8 mouse cellular contexts compared by ENCODE assay signal in the genomic region with DNA sequence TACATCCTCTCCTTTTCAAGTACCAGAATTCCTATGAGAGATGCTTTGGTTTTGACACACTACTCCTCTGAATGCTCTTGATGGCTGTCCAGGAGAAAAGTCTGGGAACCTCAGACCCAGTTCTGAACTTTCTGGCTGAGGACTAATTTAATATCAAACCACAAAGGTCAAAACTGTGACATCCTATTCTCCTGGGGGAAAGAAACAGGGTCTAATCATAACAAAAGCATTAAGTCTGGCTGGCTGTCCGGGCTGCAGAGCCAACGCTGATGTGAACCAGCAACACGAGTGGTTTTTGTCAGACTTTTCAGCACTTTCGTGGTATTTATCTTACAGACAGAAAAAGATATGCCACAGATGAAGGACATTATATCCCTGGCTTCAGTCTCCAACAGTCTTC.
A peak's percentile ranks its signal among the peaks of the same experiment; 100 is the strongest.
DNase-seq lines count a peak whose midpoint lies in the region; ATAC-seq and TF ChIP-seq lines count a peak whose summit lies in the region.

No protein-coding gene starts in this region.

- no peaks in the 10 kb centered on the region for H3K9me3 ChIP-seq in kidney, postnatal 0 days (replicated peaks; ENCODE audit: low read length)
- no peaks in the 10 kb centered on the region for H3K9me3 ChIP-seq in kidney, embryonic 16.5 days (ENCODE audit: low read length)
- no peaks in the 10 kb centered on the region for H3K9me3 ChIP-seq in hindbrain, embryonic 16.5 days (ENCODE audit: control insufficient read depth, low read length)
- H3K9me3 ChIP-seq in stomach, embryonic 15.5 days: no peaks in the 10 kb centered on the region
- no peaks in the 10 kb centered on the region for H3K9me3 ChIP-seq in intestine, embryonic 15.5 days

- peaks cover 4% of the 10 kb centered on the region; the same call in 1 of the 2 replicates for H3K4me1 ChIP-seq in kidney, postnatal 0 days (replicated peaks; ENCODE audit: insufficient read depth, low read length)
- peaks cover 5% of the 10 kb centered on the region for H3K4me1 ChIP-seq in kidney, embryonic 16.5 days (ENCODE audit: insufficient read depth, low read length)
- H3K4me1 ChIP-seq in hindbrain, embryonic 16.5 days (ENCODE audit: control insufficient read depth, insufficient read depth, low read depth, low read length): peaks cover 35% of the 10 kb centered on the region
- 0 out of 2 replicates have a peak, but pooled peaks cover 6% of the 10 kb centered on the region for H3K4me1 ChIP-seq in stomach, embryonic 15.5 days
- H3K4me1 ChIP-seq in intestine, embryonic 15.5 days (replicated peaks): no peaks in the 10 kb centered on the region; the same call in 1 of the 2 replicates

- H3K9ac ChIP-seq in kidney, postnatal 0 days (ENCODE audit: low read depth, low read length): no peak overlapping the region
- no peak overlapping the region for H3K9ac ChIP-seq in kidney, embryonic 16.5 days (replicated peaks; ENCODE audit: low read length)
- no peak overlapping the region for H3K9ac ChIP-seq in hindbrain, embryonic 16.5 days (ENCODE audit: low read depth, low read length)
- H3K9ac ChIP-seq in stomach, embryonic 15.5 days: no peak overlapping the region
- H3K9ac ChIP-seq in intestine, embryonic 15.5 days: no peak overlapping the region

- ATAC-seq in kidney, postnatal 0 days (replicated peaks; ENCODE audit: low FRiP score, low read depth): no peak
- no peak for ATAC-seq in kidney, embryonic 16.5 days (ENCODE audit: low FRiP score, low TSS enrichment)
- ATAC-seq in hindbrain, embryonic 16.5 days: no peak
- ATAC-seq in stomach, embryonic 15.5 days (ENCODE audit: insufficient read depth, low FRiP score, low read depth): no peak
- no peak for ATAC-seq in intestine, embryonic 15.5 days

- TF ChIP-seq CTCF in kidney, postnatal 0 days (IDR thresholded peaks at IDR 0.05; ENCODE audit: low read depth): no peak

- H3K4me3 ChIP-seq in kidney, postnatal 0 days (replicated peaks; ENCODE audit: low read depth, low read length): no peak overlapping the region
- no peak overlapping the region for H3K4me3 ChIP-seq in kidney, embryonic 16.5 days (ENCODE audit: low read length)
- H3K4me3 ChIP-seq in hindbrain, embryonic 16.5 days (ENCODE audit: low read length): no peak overlapping the region
- H3K4me3 ChIP-seq in stomach, embryonic 15.5 days (replicated peaks): no peak overlapping the region
- no peak overlapping the region for H3K4me3 ChIP-seq in intestine, embryonic 15.5 days (replicated peaks)

- DNase-seq in kidney, postnatal 0 days (ENCODE audit: low spot score): peak; percentile 17
- peak; percentile 49 for DNase-seq in gastrocnemius, postnatal 25 days
- DNase-seq in thymus, postnatal 36 days: no peak
- no peak for DNase-seq in layer of hippocampus, adult 9-11 months

- 0 out of 2 replicates have a peak overlapping the region, but pooled peaks have one; percentile 1 for H3K27ac ChIP-seq in kidney, postnatal 0 days
- no peak overlapping the region for H3K27ac ChIP-seq in kidney, embryonic 16.5 days (ENCODE audit: low read length)
- H3K27ac ChIP-seq in hindbrain, embryonic 16.5 days (ENCODE audit: low read depth, low read length): peak overlapping the region; percentile 10; the same call in 1 of the 2 replicates
- peak overlapping the region; percentile 57; the same call in 1 of the 2 replicates for H3K27ac ChIP-seq in stomach, embryonic 15.5 days
- H3K27ac ChIP-seq in intestine, embryonic 15.5 days: no peak overlapping the region; the same call in 1 of the 2 replicates

- H3K36me3 ChIP-seq in kidney, postnatal 0 days (ENCODE audit: insufficient read depth, low read length): no peaks in the 10 kb centered on the region
- peaks cover 4% of the 10 kb centered on the region for H3K36me3 ChIP-seq in kidney, embryonic 16.5 days (ENCODE audit: insufficient read depth, low read length)
- no peaks in the 10 kb centered on the region for H3K36me3 ChIP-seq in hindbrain, embryonic 16.5 days (ENCODE audit: control insufficient read depth, insufficient read depth, low read length)
- H3K36me3 ChIP-seq in stomach, embryonic 15.5 days: no peaks in the 10 kb centered on the region
- H3K36me3 ChIP-seq in intestine, embryonic 15.5 days: no peaks in the 10 kb centered on the region

- no peaks in the 10 kb centered on the region for H3K27me3 ChIP-seq in kidney, postnatal 0 days (ENCODE audit: insufficient read depth, low read length)
- no peaks in the 10 kb centered on the region for H3K27me3 ChIP-seq in kidney, embryonic 16.5 days (ENCODE audit: insufficient read depth, low read length)
- no peaks in the 10 kb centered on the region for H3K27me3 ChIP-seq in hindbrain, embryonic 16.5 days (replicated peaks; ENCODE audit: control insufficient read depth, insufficient read depth, low read length)
- no peaks in the 10 kb centered on the region for H3K27me3 ChIP-seq in stomach, embryonic 15.5 days (replicated peaks)
- no peaks in the 10 kb centered on the region for H3K27me3 ChIP-seq in intestine, embryonic 15.5 days (replicated peaks)

- no peak overlapping the region for H3K4me2 ChIP-seq in kidney, postnatal 0 days (ENCODE audit: low read length)
- H3K4me2 ChIP-seq in kidney, embryonic 16.5 days (replicated peaks; ENCODE audit: low read depth, low read length): no peak overlapping the region
- H3K4me2 ChIP-seq in hindbrain, embryonic 16.5 days (ENCODE audit: low read length): no peak overlapping the region
- no peak overlapping the region for H3K4me2 ChIP-seq in stomach, embryonic 15.5 days
- H3K4me2 ChIP-seq in intestine, embryonic 15.5 days (replicated peaks): no peak overlapping the region

- WGBS in kidney, postnatal 0 days: 50% methylated on average over 4 of the region's 4 CpGs
- 56% methylated on average over 4 of the region's 4 CpGs for WGBS in kidney, embryonic 16.5 days
- WGBS in hindbrain, embryonic 16.5 days: 43% methylated on average over 4 of the region's 4 CpGs
- WGBS in stomach, embryonic 15.5 days: 25% methylated on average over 4 of the region's 4 CpGs
- WGBS in intestine, embryonic 15.5 days: 36% methylated on average over 4 of the region's 4 CpGs

Comparison
In these comparisons a context has a peak if more than half of its experiments do, and no peak if none do; other contexts are left out.
1. H3K27ac ChIP-seq: peak in kidney, postnatal 0 days (single experiment), hindbrain, embryonic 16.5 days (single experiment) and stomach, embryonic 15.5 days (single experiment); none in kidney, embryonic 16.5 days (single experiment) and intestine, embryonic 15.5 days (single experiment).
2. DNase-seq: peak in kidney, postnatal 0 days (single experiment) and gastrocnemius, postnatal 25 days (single experiment); none in thymus, postnatal 36 days (0 of 2) and layer of hippocampus, adult 9-11 months (single experiment).